Mouse (Mus musculus): Measurements from ENCODE around the gene St14. TPM values are rescaled to one million over a fixed set of nuclear protein-coding genes. Genes with fewer than 3 reads are reported as not detected.
"Not testable (repeated sequence)": the region's sequence is repeated elsewhere in the genome, so short reads cannot be mapped to it uniquely, and the experiment has no call there.

Gene St14
- 0.37 and 0.43 TPM in 2 replicates for polyA plus RNA-seq (2014; fragmentation: Nextera tagmentation; extraction: Ambion mirVana)

DNA sequence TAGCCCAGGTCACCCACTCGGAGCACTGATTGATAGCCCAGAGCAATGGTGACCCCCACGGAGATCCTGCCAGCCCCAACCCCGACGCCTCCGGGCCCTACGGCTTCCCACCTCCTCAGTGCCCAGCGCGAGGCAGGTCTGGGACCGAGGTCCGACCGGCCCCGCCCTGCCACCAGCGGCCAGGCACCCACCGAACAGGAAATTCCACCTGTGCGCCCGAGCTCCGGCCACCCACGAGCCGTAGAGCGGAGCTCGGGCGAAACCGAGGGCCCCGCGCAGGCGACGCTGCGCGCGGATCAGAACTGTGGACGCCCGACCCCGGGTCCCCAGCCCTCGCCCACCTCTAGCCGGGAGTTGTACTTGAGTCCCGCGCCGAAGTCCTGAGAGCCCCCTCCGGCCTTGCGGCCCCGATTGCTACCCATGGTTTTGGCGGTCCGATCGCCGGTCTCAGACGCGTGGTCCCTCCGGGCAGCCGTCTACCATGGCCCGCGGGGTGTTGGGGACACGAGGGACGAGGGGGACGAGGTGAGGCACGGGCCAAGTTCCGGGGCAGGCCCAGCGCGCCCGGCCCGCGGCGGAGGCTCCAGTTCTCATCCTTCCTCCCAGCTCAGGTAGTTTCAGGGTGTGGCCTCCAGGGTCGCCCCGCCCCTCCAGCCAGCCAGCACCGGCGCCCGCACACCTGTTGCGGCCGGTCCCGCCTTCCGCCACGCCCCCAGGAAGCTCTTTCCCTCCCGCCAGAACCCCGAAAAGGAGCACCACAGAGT lies at the start of gene St14:
Gene St14 (minus strand): TSS at position 649 of the 764 bp plus-strand sequence.
- H3K9me3 ChIP-seq (ENCODE audit: control insufficient read depth, low read length): no peaks in the 10 kb centered on the region
- H3K27ac ChIP-seq: no peak within 1 kb of the TSS
- under 1% methylated on average over 69 of the region's 74 CpGs for WGBS
- H3K9ac ChIP-seq: peak within 1 kb of the TSS; percentile 40
- H3K4me2 ChIP-seq (replicated peaks): peak within 1 kb of the TSS; percentile 86
- no peaks in the 10 kb centered on the region for H3K36me3 ChIP-seq (replicated peaks; ENCODE audit: control insufficient read depth, insufficient read depth)
- peak within 1 kb of the TSS; percentile 40 for H3K4me3 ChIP-seq (replicated peaks; ENCODE audit: low read length)
- peaks cover 59% of the 10 kb centered on the region for H3K27me3 ChIP-seq (ENCODE audit: control insufficient read depth, insufficient read depth, low read length)
- H3K4me1 ChIP-seq (replicated peaks; ENCODE audit: control insufficient read depth, insufficient read depth, low read length): peaks cover 17% of the 10 kb centered on the region
- no peak; the same call in 1 of the 2 replicates for ATAC-seq (ENCODE audit: low FRiP score)
- no peak for DNase-seq (ENCODE audit: low spot score)

DNA sequence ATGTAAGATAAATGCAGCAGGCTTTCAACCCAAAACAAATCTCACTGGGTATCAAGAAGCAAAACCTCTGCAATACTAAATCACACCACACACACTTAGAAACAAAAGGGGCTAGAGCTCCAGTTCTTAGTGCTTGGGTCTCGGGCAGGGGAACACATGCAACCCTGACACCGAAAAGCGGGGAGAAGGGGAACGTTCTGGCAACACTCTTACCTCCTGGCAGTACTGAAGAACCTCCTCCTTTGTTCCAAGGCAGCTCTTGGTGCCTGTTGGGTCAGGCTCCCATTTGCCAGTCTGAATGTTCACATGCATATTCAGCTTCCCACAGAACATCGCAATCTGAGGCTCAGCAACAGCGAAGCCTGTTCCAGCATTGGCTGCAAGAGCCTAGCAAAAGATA lies 46.0 kb upstream of the St14 start:
- H3K36me3 ChIP-seq (replicated peaks; ENCODE audit: control insufficient read depth, insufficient read depth): peaks cover 4% of the 10 kb centered on the region; the same call in 1 of the 2 replicates
- peak overlapping the region; percentile 34; the same call in 1 of the 2 replicates for H3K27ac ChIP-seq
- DNase-seq (ENCODE audit: low spot score): no peak
- no peak overlapping the region for H3K4me3 ChIP-seq (replicated peaks; ENCODE audit: low read length)
- H3K27me3 ChIP-seq (ENCODE audit: control insufficient read depth, insufficient read depth, low read length): no peaks in the 10 kb centered on the region
- H3K9ac ChIP-seq: no peak overlapping the region
- H3K4me2 ChIP-seq (replicated peaks): no peak overlapping the region
- H3K4me1 ChIP-seq (replicated peaks; ENCODE audit: control insufficient read depth, insufficient read depth, low read length): peaks cover 19% of the 10 kb centered on the region; the same call in 1 of the 2 replicates
- no peaks in the 10 kb centered on the region for H3K9me3 ChIP-seq (ENCODE audit: control insufficient read depth, low read length)
- WGBS: 82% methylated on average over 6 of the region's 6 CpGs
- ATAC-seq (ENCODE audit: low FRiP score): no peak

DNA sequence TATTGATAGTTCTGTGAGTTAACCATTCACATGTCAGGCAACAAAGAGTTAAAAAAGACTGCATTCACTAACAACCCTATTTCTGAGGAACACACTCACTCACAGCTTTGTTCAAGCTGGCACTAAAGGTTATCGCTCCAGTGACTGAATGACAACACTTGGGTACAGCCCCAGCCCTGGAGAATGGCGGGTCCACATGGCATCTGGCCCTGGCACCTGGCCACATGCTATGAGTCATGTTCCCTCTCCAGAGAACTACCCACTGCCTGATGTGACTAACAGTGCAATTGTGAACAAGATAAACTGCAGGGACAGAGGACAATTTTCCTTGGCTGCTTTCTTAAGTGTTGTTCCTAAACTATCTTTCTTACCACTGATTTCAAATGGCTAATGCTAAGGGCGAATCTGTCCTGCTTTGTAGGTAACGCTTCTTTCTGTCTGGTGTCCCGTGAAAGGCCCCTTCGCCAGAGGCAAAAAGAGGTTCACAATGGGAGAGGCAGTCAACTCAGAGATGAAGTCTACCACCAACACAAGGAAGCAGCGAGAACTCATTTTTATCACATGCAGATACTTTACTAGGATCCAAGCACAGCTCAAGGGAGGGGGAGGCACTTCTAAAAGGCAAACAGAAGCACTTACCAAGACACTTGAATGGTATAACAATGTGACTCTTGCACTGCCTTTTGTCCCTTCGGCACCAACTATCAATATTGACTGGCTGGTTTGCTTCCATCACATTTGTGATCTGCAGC lies 44.9 kb upstream of the St14 start:
- DNase-seq (ENCODE audit: low spot score) (peak; percentile 50), ATAC-seq (ENCODE audit: low FRiP score) (peak; percentile 70; the same call in 1 of the 2 replicates)
- peak overlapping the region; percentile 14; the same call in 1 of the 2 replicates for H3K27ac ChIP-seq
- H3K4me2 ChIP-seq (replicated peaks): no peak overlapping the region
- WGBS: 70% methylated on average over 8 of the region's 8 CpGs
- no peak overlapping the region for H3K4me3 ChIP-seq (replicated peaks; ENCODE audit: low read length)
- peaks cover 19% of the 10 kb centered on the region; the same call in 1 of the 2 replicates for H3K4me1 ChIP-seq (replicated peaks; ENCODE audit: control insufficient read depth, insufficient read depth, low read length)
- no peaks in the 10 kb centered on the region for H3K27me3 ChIP-seq (ENCODE audit: control insufficient read depth, insufficient read depth, low read length)
- no peaks in the 10 kb centered on the region for H3K9me3 ChIP-seq (ENCODE audit: control insufficient read depth, low read length)
- H3K36me3 ChIP-seq (replicated peaks; ENCODE audit: control insufficient read depth, insufficient read depth): peaks cover 10% of the 10 kb centered on the region
- H3K9ac ChIP-seq: no peak overlapping the region

DNA sequence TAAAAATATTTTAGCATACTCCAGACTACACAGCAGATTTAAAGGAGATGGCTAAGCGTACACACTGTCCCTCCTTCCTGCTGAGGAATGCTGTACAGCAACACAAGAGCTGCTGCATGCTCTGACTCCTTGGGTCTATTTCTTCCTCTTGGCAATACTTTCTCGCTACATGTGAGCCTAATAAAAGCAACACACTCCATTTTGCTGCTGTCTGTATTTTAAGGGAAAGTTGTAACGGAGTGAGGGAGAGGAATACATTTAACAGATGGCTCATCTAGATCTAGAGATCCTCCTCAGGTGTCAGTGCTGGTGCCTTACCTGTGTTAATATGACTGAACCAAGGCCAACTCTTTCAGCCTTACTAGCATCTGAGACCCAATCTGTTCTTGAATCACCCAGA lies 44.3 kb upstream of the St14 start:
- ATAC-seq (ENCODE audit: low FRiP score): peak; percentile 4; the same call in 1 of the 2 replicates
- Histone ChIP-seq H3K9me3 (ENCODE audit: control insufficient read depth, low read length) (no peaks in the 10 kb centered on the region), H3K36me3 (replicated peaks; ENCODE audit: control insufficient read depth, insufficient read depth) (peaks cover 15% of the 10 kb centered on the region), H3K27me3 (ENCODE audit: control insufficient read depth, insufficient read depth, low read length) (no peaks in the 10 kb centered on the region), H3K9ac (no peak overlapping the region), H3K4me3 (replicated peaks; ENCODE audit: low read length) (no peak overlapping the region), H3K4me1 (replicated peaks; ENCODE audit: control insufficient read depth, insufficient read depth, low read length) (peaks cover 19% of the 10 kb centered on the region; the same call in 1 of the 2 replicates), H3K27ac (0 out of 2 replicates have a peak overlapping the region, but pooled peaks have one; percentile 14), H3K4me2 (replicated peaks) (no peak overlapping the region)
- no peak for DNase-seq (ENCODE audit: low spot score)
- whole genome bisulfite sequencing: 85% methylated on average over 3 of the region's 3 CpGs

DNA sequence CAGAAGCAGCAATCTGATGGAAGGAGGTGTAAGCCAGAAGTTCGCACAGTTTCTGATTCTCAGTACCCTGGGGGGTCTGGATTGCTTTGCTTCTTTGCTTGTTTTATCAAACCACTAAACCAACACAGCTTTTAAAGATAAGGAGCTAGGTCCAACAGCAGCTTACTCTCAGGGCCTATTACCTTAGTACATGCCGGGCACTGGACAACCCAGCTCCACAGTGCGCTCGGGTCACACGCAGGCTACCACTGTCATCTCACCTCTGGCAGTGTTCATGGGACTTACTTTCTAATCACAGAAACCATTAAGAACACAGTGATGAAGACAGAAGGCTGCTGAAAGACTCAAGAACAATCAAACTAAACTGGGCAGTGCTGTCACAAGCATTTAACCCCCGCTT lies 43.7 kb upstream of the St14 start:
- ATAC-seq (ENCODE audit: low FRiP score) (no peak), DNase-seq (ENCODE audit: low spot score) (no peak)
- H3K27ac ChIP-seq: no peak overlapping the region
- no peaks in the 10 kb centered on the region for H3K27me3 ChIP-seq (ENCODE audit: control insufficient read depth, insufficient read depth, low read length)
- peaks cover 18% of the 10 kb centered on the region for H3K36me3 ChIP-seq (replicated peaks; ENCODE audit: control insufficient read depth, insufficient read depth)
- no peak overlapping the region for H3K4me3 ChIP-seq (replicated peaks; ENCODE audit: low read length)
- peaks cover 19% of the 10 kb centered on the region; the same call in 1 of the 2 replicates for H3K4me1 ChIP-seq (replicated peaks; ENCODE audit: control insufficient read depth, insufficient read depth, low read length)
- no peak overlapping the region for H3K9ac ChIP-seq
- WGBS: 89% methylated on average over 6 of the region's 6 CpGs
- no peaks in the 10 kb centered on the region for H3K9me3 ChIP-seq (ENCODE audit: control insufficient read depth, low read length)
- H3K4me2 ChIP-seq (replicated peaks): no peak overlapping the region

DNA sequence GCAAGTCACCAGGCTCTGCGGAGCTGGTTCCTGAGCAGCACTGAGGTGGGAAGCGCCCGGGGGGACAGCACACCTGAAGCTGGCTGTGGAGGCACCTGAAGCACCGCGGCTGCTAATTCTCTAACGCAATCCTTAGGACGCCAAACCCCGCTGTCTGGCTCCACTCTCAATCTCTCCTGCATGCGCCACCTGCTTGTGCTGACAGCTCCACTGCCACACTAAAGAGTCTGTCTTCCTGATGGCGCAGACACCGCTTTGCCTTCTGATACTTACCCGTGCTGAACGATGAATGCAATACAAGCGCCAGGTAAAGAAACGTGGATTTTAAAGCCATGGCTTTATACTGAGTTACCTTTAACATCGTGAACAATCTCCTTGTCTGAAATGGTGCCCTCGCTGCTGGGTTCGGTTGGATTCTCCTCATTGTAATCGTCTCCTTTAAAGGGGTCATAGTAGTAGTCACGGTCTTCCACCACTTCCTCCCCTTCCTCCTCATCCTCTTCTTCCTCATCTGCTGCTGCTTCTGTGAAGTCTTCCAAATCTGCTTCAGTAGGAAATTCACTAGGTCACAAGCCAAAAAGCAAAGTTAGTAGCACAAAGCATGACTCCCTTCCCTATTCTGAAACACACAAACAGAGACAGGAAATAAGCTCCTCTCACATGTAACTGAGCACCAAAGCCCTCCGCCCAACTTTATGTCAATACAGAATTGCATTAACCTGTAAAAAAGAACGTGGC lies 36.9 kb upstream of the St14 start:
- H3K27me3 ChIP-seq (ENCODE audit: control insufficient read depth, insufficient read depth, low read length): no peaks in the 10 kb centered on the region
- no peaks in the 10 kb centered on the region for H3K4me1 ChIP-seq (replicated peaks; ENCODE audit: control insufficient read depth, insufficient read depth, low read length)
- H3K4me2 ChIP-seq (replicated peaks): no peak overlapping the region
- no peak overlapping the region for H3K9ac ChIP-seq
- DNase-seq (ENCODE audit: low spot score): no peak
- no peak overlapping the region for H3K4me3 ChIP-seq (replicated peaks; ENCODE audit: low read length)
- no peak for ATAC-seq (ENCODE audit: low FRiP score)
- WGBS: 96% methylated on average over 22 of the region's 22 CpGs
- H3K36me3 ChIP-seq (replicated peaks; ENCODE audit: control insufficient read depth, insufficient read depth): peaks cover 69% of the 10 kb centered on the region
- no peaks in the 10 kb centered on the region for H3K9me3 ChIP-seq (ENCODE audit: control insufficient read depth, low read length)
- no peak overlapping the region for H3K27ac ChIP-seq

DNA sequence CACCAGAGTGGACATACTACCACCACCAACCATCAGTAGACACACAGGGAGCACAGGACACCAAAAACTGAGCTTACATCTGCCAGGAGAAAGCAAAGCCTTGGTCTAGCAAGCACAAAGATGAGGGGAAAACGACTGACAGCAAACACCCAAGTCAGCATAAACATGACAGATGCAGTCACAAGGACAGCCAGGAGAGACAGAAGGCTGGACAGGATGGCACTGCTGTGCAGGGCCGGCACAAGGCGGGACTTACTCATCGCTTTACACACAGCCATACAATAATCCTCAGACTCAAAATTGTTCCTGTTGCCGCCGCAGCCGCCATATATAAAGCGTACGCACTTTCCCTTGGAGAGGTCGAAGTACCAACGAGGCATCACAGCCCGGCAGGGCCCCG lies 35.7 kb upstream of the St14 start:
- Histone ChIP-seq H3K4me1 (replicated peaks; ENCODE audit: control insufficient read depth, insufficient read depth, low read length) (no peaks in the 10 kb centered on the region), H3K36me3 (replicated peaks; ENCODE audit: control insufficient read depth, insufficient read depth) (peaks cover 80% of the 10 kb centered on the region), H3K4me2 (replicated peaks) (no peak overlapping the region), H3K9ac (no peak overlapping the region), H3K27me3 (ENCODE audit: control insufficient read depth, insufficient read depth, low read length) (no peaks in the 10 kb centered on the region), H3K9me3 (ENCODE audit: control insufficient read depth, low read length) (no peaks in the 10 kb centered on the region), H3K27ac (no peak overlapping the region), H3K4me3 (replicated peaks; ENCODE audit: low read length) (no peak overlapping the region)
- DNase-seq (ENCODE audit: low spot score) (no peak), ATAC-seq (ENCODE audit: low FRiP score) (no peak)
- WGBS: 89% methylated on average over 13 of the region's 13 CpGs

DNA sequence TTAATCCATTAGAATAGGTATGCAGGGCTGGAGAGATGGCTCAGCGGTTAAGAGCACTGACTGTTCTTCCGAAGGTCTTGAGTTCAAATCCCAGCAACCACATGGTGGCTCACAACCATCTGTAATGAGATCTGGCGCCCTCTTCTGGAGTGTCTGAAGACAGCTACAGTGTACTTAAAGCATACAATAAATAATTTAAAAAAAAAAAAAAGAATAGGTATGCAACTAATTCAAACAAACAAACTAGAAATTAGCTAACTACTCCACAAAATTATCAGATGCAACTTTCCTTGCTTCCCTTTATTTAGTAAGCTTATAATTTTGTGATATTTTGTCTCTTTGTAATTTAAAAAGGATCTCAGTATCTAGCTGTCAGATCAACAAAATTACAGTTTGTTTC lies 33.9 kb upstream of the St14 start:
- WGBS: 84% methylated on average over 3 of the region's 3 CpGs
- not testable (repeated sequence) for H3K27ac ChIP-seq; H3K4me1 ChIP-seq (replicated peaks; ENCODE audit: control insufficient read depth, insufficient read depth, low read length); DNase-seq (ENCODE audit: low spot score); H3K4me2 ChIP-seq (replicated peaks); H3K9me3 ChIP-seq (ENCODE audit: control insufficient read depth, low read length); H3K27me3 ChIP-seq (ENCODE audit: control insufficient read depth, insufficient read depth, low read length); H3K4me3 ChIP-seq (replicated peaks; ENCODE audit: low read length); ATAC-seq (ENCODE audit: low FRiP score); H3K9ac ChIP-seq
- peaks cover 86% of the 10 kb centered on the region for H3K36me3 ChIP-seq (replicated peaks; ENCODE audit: control insufficient read depth, insufficient read depth)

DNA sequence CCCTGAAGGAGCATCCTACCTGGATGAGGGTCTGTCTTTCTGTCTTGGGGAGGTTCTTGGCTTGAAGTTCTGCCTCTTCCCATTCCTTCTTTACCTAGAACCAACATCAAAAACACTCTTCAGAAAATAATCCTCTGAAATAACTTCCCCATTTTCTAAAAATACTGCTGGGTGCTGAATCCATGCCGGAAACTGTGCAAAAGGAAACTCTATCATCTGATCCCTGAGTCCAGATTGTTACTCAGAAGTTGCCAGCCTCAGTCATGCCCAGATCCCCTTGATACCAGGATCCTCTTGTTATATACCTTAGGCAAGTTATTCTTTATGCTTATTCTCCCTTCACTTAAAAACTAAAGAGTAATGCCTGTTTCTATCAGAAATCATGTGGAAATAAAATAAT lies 31.7 kb upstream of the St14 start:
- H3K27ac ChIP-seq: no peak overlapping the region
- 100% methylated on average over 1 of the region's 1 CpGs for WGBS
- no peak overlapping the region for H3K4me2 ChIP-seq (replicated peaks)
- no peaks in the 10 kb centered on the region for H3K4me1 ChIP-seq (replicated peaks; ENCODE audit: control insufficient read depth, insufficient read depth, low read length)
- no peak overlapping the region for H3K9ac ChIP-seq
- H3K4me3 ChIP-seq (replicated peaks; ENCODE audit: low read length): no peak overlapping the region
- H3K36me3 ChIP-seq (replicated peaks; ENCODE audit: control insufficient read depth, insufficient read depth): peaks cover 97% of the 10 kb centered on the region
- H3K9me3 ChIP-seq (ENCODE audit: control insufficient read depth, low read length): no peaks in the 10 kb centered on the region
- ATAC-seq (ENCODE audit: low FRiP score): no peak
- no peak for DNase-seq (ENCODE audit: low spot score)
- no peaks in the 10 kb centered on the region for H3K27me3 ChIP-seq (ENCODE audit: control insufficient read depth, insufficient read depth, low read length)
